Mouse (Mus musculus) midbrain, embryonic 16.5 days (tissue): ENCODE measurements around the gene Xirp1. TPM values are rescaled to one million over a fixed set of nuclear protein-coding genes. Genes with fewer than 3 reads are reported as not detected.
"Not testable (repeated sequence)": the region's sequence is repeated elsewhere in the genome, so short reads cannot be mapped to it uniquely, and the experiment has no call there.

ENCODE experiments used
- ATAC-seq: fragments of 200-750 bp; cut with Nextera tagmentation; 2 replicates; pipeline ENCODE4 v1.8.0; 2017; ENCODE audit warnings: moderate TSS enrichment
- H3K27ac ChIP-seq: fragments of 300-500 bp; sonication (generic); 2 replicates; pipeline ENCODE4 v1.5.1; 2014; ENCODE audit warnings: mild to moderate bottlenecking, low read length, mixed read lengths
- H3K27me3 ChIP-seq: fragments of 300-500 bp; sonication (generic); 2 replicates; pipeline ENCODE4 v1.6.1; 2014; ENCODE audit warnings: low read depth, low read length, mixed read lengths; ENCODE audit not compliant: control insufficient read depth, insufficient read depth
- H3K36me3 ChIP-seq: fragments of 300-500 bp; sonication (generic); 2 replicates; pipeline ENCODE4 v1.6.1; 2014; ENCODE audit warnings: mild to moderate bottlenecking, low read length, moderate library complexity, mixed read lengths; ENCODE audit not compliant: control insufficient read depth, insufficient read depth
- H3K4me1 ChIP-seq: fragments of 300-500 bp; sonication (generic); 2 replicates; pipeline ENCODE4 v1.6.1; 2014; ENCODE audit warnings: mild to moderate bottlenecking, low read length, mixed read lengths; ENCODE audit not compliant: control insufficient read depth, insufficient read depth
- H3K4me2 ChIP-seq: fragments of 300-500 bp; sonication (generic); 2 replicates; pipeline ENCODE4 v1.6.1; 2014; ENCODE audit warnings: mild to moderate bottlenecking, low read length, mixed read lengths
- H3K4me3 ChIP-seq: fragments of 300-500 bp; sonication (generic); 2 replicates; pipeline ENCODE4 v1.5.1; 2014; ENCODE audit warnings: low read depth, mild to moderate bottlenecking, low read length, moderate library complexity, mixed read lengths
- H3K9ac ChIP-seq: fragments of 300-500 bp; sonication (generic); 2 replicates; pipeline ENCODE4 v1.6.1; 2014; ENCODE audit warnings: low read depth, low read length, mixed read lengths
- H3K9me3 ChIP-seq: fragments of 300-500 bp; sonication (generic); replicated peaks from 2 replicates; pipeline ENCODE4 v1.6.1; 2014; ENCODE audit warnings: mild to moderate bottlenecking, low read length, mixed read lengths; ENCODE audit not compliant: control insufficient read depth, poor library complexity, severe bottlenecking
- WGBS: fragments of 180-500 bp; shearing (Covaris S2); extraction: QIAGEN DNeasy Blood & Tissue Kit; methylation state at CpG from one replicate; pipeline ENCODE4 v1.1.7; 2014; 5-methylcytosine and 5-hydroxymethylcytosine counted together
- polyA plus RNA-seq: library from polyadenylated mRNA; unstranded; fragments of >200 nt; fragmentation: Nextera tagmentation; extraction: Ambion mirVana; gene quantifications from 2 replicates; pipeline ENCODE4 v1.2.1, GENCODE M21; 2015

The Xirp1 gene
- polyA plus RNA-seq, 1 experiment from 2014 or later = not detected

DNA sequence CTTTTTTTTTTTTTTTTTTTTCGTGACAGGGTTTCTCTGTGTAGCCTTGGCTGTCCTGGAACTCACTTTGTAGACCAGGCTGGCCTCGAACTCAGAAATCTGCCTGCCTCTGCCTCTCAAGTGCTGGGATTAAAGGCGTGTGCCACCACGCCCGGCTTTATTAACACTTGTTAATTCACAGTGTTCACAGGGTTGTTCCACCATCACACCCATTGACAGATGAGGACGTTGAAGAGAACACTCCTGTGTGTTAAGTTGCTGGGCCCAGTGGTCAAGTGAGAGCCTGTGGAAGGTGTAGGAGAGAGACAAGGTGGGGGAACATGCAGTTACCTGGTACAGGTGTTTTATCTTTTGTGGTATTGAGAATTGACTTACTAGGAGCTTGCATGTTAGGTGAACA, 11.2 kb downstream of the Xirp1 start:
- not testable (repeated sequence) for H3K27ac ChIP-seq, H3K36me3 ChIP-seq, H3K4me1 ChIP-seq, H3K9me3 ChIP-seq, H3K4me2 ChIP-seq, H3K27me3 ChIP-seq, H3K9ac ChIP-seq, ATAC-seq, H3K4me3 ChIP-seq
- 88% methylated on average over 6 of the region's 6 CpGs for WGBS

DNA sequence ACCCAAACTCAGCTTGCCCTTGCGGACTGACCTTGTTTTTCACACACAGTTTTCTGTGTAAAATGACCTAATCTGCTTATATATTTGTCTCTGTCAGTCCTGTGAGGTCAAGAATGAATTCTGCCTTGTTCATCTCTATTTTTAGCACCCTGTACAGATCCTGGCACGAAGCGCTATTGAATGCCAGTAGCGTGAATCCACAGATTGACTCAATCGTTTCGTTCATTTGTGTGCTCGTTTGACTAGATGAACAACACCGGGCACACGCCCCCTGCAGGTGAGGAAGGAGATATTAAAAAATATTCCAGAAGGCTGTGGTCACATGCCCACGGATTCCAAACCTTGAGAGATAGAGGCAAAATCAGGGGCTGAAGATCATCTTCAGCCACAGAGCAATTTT, 11.9 kb downstream of the Xirp1 start:
- WGBS = under 1% methylated on average over 10 of the region's 10 CpGs
- Histone ChIP-seq H3K4me2 (peak overlapping the region; percentile 58), H3K36me3 (no peaks in the 10 kb centered on the region), H3K27ac (peak overlapping the region; percentile 88), H3K27me3 (0 out of 2 replicates have a peak, but pooled peaks cover 3% of the 10 kb centered on the region), H3K4me1 (no peaks in the 10 kb centered on the region), H3K9ac (peak overlapping the region; percentile 55), H3K4me3 (peak overlapping the region; percentile 34), H3K9me3 (no peaks in the 10 kb centered on the region)
- peak; percentile 84 for ATAC-seq

DNA sequence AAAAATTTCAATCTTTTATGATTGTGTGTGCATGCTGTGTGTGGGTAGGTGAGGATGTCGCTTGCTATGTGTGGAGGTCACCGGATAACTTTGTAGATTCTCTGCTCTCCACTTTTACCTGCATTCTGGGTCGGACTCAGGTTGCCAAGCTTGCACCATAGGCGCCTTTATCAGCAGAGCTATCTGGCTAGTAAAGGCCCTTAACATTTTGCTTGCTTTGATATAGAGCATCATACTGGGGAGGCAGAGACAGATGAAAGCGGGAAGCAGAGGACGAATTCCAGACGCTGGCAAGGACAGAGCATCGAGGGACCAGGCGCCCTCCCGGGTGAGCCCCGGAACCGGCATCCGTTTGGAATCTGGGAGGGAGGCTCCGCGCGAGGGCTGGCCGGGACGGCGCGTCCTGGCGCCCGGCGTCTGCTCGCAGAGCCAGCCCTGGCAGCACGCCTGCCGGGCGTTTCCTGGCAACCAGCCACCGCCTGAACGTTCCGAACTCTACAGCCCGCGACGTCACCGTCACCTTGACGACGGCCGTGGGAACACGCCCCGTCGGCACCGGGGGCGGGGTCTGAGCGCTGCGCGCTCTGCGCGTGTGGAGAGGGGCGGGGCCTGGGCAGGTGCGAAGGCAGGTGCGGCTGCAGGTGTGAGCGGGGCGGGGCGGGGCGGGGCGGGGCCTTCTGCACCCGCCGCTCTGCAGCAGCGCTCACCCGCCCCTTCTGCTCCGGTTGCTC, 12.5 kb downstream of the Xirp1 start:
- peak; percentile 92 for ATAC-seq
- H3K9ac ChIP-seq = peak overlapping the region; percentile 55
- no peaks in the 10 kb centered on the region for H3K4me1 ChIP-seq
- 0 out of 2 replicates have a peak, but pooled peaks cover 3% of the 10 kb centered on the region for H3K27me3 ChIP-seq
- WGBS = 2% methylated on average over 56 of the region's 60 CpGs
- H3K27ac ChIP-seq = peak overlapping the region; percentile 88
- H3K36me3 ChIP-seq = no peaks in the 10 kb centered on the region
- no peaks in the 10 kb centered on the region for H3K9me3 ChIP-seq
- peak overlapping the region; percentile 34 for H3K4me3 ChIP-seq
- H3K4me2 ChIP-seq = peak overlapping the region; percentile 58

DNA sequence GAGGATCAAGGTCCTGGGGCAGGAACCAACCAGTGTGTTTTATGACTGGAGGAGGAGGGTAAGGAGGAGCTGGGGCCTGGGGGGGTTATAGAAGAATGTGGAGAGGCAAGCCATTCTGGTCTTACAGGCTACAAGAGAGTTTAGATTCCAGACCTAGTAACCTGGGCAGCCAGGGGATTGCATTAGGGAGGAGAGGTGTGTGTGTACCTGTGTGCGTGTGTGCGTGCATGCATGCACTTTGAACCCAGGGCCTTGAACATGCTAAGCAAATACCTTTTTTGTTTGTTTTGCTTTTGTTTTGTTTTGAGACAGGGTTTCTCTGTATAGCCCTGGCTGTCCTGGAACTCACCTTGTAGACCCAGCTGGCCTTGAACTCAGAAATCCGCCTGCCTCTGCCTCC, 13.5 kb downstream of the Xirp1 start:
- H3K36me3 ChIP-seq = no peaks in the 10 kb centered on the region

DNA sequence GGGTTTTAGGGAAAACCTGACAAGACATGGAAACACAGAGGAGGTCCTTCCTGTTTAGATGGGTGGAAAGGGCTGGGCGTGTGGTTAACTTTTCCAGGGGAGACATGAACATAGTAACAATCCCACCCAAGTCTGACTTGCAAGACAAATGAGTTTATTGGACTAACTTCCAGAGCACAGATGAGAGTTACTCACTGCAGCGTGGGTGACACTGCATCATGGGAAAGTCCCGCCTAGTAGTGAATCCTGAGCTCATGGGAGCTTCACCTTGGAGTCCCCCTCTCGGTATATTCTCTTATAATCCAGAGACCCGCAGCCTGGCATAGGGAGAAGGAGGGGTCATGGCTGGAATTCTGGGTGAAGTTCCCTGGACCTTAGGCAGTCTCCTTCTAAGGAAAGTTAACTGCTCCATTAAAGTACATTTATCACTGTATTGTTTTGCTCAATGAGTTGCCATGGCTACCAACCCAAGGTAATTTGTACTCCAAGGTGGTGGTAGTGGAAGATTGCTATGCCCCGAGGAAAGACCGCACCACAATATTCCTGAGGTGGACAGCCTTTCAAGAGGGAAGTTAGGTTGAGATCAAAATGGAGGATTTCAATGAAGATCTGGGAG, 14.1 kb downstream of the Xirp1 start:
- H3K36me3 ChIP-seq = no peaks in the 10 kb centered on the region
- H3K4me3 ChIP-seq = no peak overlapping the region
- H3K27ac ChIP-seq = no peak overlapping the region
- WGBS = 83% methylated on average over 7 of the region's 7 CpGs
- 0 out of 2 replicates have a peak, but pooled peaks cover 3% of the 10 kb centered on the region for H3K27me3 ChIP-seq
- H3K9me3 ChIP-seq = no peaks in the 10 kb centered on the region
- H3K4me1 ChIP-seq = no peaks in the 10 kb centered on the region
- no peak overlapping the region for H3K9ac ChIP-seq
- no peak overlapping the region for H3K4me2 ChIP-seq
- no peak for ATAC-seq

More for the DNA sequence above, 13.5 kb downstream of the Xirp1 start:
- Histone ChIP-seq H3K27ac (no peak overlapping the region), H3K9ac (no peak overlapping the region), H3K4me3 (no peak overlapping the region), H3K4me1 (no peaks in the 10 kb centered on the region), H3K27me3 (0 out of 2 replicates have a peak, but pooled peaks cover 3% of the 10 kb centered on the region), H3K4me2 (no peak overlapping the region), H3K9me3 (no peaks in the 10 kb centered on the region)
- 96% methylated on average over 3 of the region's 3 CpGs for WGBS
- ATAC-seq = no peak

DNA sequence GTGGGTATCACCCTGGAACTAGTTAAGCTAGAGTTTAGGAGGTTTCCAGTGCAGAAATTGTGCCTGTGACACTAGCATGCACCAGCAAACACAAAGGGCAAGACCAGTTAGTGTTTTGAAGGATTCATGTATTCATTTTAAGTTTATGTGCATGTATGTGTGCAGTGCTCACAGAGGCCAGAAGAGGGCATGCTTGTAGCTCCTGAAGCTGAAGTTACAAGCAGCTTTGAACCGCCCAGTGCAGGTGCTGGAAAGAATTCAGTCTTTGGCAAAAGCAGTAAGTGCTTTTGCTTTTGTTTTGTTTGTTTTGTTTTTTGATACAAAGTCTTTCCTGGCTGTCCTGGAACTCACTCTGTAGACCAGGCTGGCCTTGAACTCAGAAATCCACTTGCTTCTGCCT, 15.6 kb downstream of the Xirp1 start:
- H3K4me3 ChIP-seq = no peak overlapping the region
- no peak overlapping the region for H3K9ac ChIP-seq
- no peak overlapping the region for H3K4me2 ChIP-seq
- no peaks in the 10 kb centered on the region for H3K9me3 ChIP-seq
- H3K27me3 ChIP-seq = no peaks in the 10 kb centered on the region
- ATAC-seq = no peak
- H3K27ac ChIP-seq = no peak overlapping the region
- 85% methylated on average over 1 of the region's 1 CpGs for WGBS
- no peaks in the 10 kb centered on the region for H3K4me1 ChIP-seq
- no peaks in the 10 kb centered on the region for H3K36me3 ChIP-seq

DNA sequence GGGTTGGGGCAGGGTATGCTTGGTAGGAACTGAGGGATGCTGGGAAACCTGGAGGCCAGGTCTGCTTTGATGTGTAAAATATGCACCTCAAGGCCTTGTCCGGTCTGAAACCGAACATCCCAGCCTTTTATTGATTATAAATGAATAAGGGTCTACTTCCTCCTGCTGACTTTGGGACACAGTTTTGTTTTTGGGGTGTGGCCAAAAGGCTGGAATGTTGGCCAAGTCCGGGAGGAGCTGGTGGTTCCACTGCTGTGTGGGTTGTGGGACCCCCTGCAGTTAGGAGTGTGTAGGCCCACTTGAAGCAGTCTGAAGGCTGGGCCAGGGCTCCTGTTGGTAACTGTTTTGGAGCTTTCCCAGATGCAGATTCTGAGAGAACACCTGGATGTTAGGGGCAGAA, 17.5 kb downstream of the Xirp1 start:
- Histone ChIP-seq H3K9ac (no peak overlapping the region), H3K4me3 (no peak overlapping the region), H3K4me1 (no peaks in the 10 kb centered on the region), H3K9me3 (no peaks in the 10 kb centered on the region), H3K4me2 (no peak overlapping the region), H3K36me3 (no peaks in the 10 kb centered on the region), H3K27ac (no peak overlapping the region), H3K27me3 (no peaks in the 10 kb centered on the region; the same call in 1 of the 2 replicates)
- no peak for ATAC-seq
- 77% methylated on average over 3 of the region's 3 CpGs for WGBS

DNA sequence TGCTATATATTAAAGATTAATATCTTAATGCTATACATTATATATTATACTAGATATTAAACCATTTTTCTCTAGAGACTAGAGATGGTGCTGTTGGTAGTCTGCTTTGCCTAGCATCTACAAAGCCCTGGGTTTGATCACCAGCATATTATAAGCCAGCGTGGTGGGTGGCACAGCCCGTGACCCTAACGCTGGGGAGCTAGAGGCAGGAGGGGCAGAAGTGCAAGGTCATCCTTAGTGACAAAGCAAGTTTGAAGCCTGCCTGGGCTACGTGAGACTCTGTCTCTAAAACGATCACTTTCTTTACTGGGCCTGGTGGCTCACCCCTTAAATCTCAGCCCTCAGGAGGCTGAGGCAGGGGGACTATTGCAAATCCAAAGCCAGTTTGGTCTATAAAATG, 20.5 kb downstream of the Xirp1 start:
- Histone ChIP-seq H3K4me2 (no peak overlapping the region), H3K9me3 (no peaks in the 10 kb centered on the region), H3K27me3 (no peaks in the 10 kb centered on the region; the same call in 1 of the 2 replicates), H3K27ac (no peak overlapping the region), H3K4me1 (no peaks in the 10 kb centered on the region), H3K9ac (no peak overlapping the region), H3K4me3 (no peak overlapping the region), H3K36me3 (no peaks in the 10 kb centered on the region)
- no peak for ATAC-seq
- WGBS = 76% methylated on average over 5 of the region's 5 CpGs
